Mouse (Mus musculus) limb, embryonic 12.5 days (tissue): Measurements from ENCODE around the gene Trmt13. TPM values are rescaled to one million over a fixed set of nuclear protein-coding genes. Genes with fewer than 3 reads are reported as not detected.
"Not testable (repeated sequence)": the region's sequence is repeated elsewhere in the genome, so short reads cannot be mapped to it uniquely, and the experiment has no call there.

ENCODE experiments used
- ATAC-seq: fragments of 200-750 bp; cut with Nextera tagmentation; 2 replicates; pipeline ENCODE4 v1.8.0; 2017; ENCODE audit warnings: low read depth, moderate TSS enrichment; ENCODE audit not compliant: insufficient number of reproducible peaks, insufficient read depth, low FRiP score, low TSS enrichment
- H3K27ac ChIP-seq: fragments of 300-500 bp; sonication (generic); 2 replicates; pipeline ENCODE4 v1.5.1; 2016; ENCODE audit warnings: mild to moderate bottlenecking, moderate library complexity
- H3K27me3 ChIP-seq: fragments of 300-500 bp; sonication (generic); 2 replicates; pipeline ENCODE4 v1.6.1; 2016; ENCODE audit warnings: mild to moderate bottlenecking, moderate library complexity
- H3K36me3 ChIP-seq: fragments of 300-500 bp; sonication (generic); 2 replicates; pipeline ENCODE4 v1.6.1; 2016; ENCODE audit warnings: mild to moderate bottlenecking, moderate library complexity
- H3K4me1 ChIP-seq: fragments of 300-500 bp; sonication (generic); replicated peaks from 2 replicates; pipeline ENCODE4 v1.6.1; 2016
- H3K4me2 ChIP-seq: fragments of 300-500 bp; sonication (generic); 2 replicates; pipeline ENCODE4 v1.6.1; 2016; ENCODE audit warnings: mild to moderate bottlenecking, moderate library complexity
- H3K4me3 ChIP-seq: fragments of 300-500 bp; sonication (generic); replicated peaks from 2 replicates; pipeline ENCODE4 v1.5.1; 2016; ENCODE audit warnings: mild to moderate bottlenecking
- H3K9ac ChIP-seq: fragments of 300-500 bp; sonication (generic); replicated peaks from 2 replicates; pipeline ENCODE4 v1.6.1; 2016; ENCODE audit warnings: mild to moderate bottlenecking, moderate library complexity
- H3K9me3 ChIP-seq: fragments of 300-500 bp; sonication (generic); 2 replicates; pipeline ENCODE4 v1.6.1; 2016; ENCODE audit warnings: mild to moderate bottlenecking, moderate library complexity
- WGBS: fragments of 180-500 bp; shearing (Covaris S2); methylation state at CpG from one replicate; pipeline ENCODE4 v1.1.7; 2016; 5-methylcytosine and 5-hydroxymethylcytosine counted together
- polyA plus RNA-seq: library from polyadenylated mRNA; unstranded; fragments of >200 nt; fragmentation: Nextera tagmentation; extraction: Ambion mirVana; gene quantifications from 2 replicates; pipeline ENCODE4 v1.2.1, GENCODE M21; 2016

The Trmt13 gene
- 34.1 and 38.8 TPM in 2 replicates for polyA plus RNA-seq

GRCm38 (mm10) chr3:116614295-116614892, at the start of gene Trmt13:
TSS of gene Trmt13 (minus strand) at chr3:116614587.
- 86% methylated on average over 10 of the region's 10 CpGs for WGBS

DNA sequence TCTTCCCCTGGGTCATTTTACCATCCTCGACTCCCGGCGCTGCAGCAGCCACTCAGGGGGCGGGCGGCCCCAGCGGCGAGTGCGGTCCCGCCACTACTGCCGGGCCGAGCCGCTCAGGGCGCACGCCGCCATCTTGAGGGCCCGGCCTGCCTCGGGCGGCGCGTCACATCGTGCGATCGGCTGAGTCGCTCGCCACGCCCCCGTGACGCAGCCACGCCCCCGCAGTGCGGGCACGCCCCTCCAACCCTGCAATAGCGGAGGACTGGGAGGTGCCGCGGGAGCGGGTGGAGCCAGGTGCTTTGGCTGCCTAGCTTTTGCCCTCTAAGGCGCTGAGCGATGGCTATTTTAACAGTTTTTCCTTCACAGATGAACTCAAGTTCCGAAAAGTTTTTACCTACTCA, 48.1 kb upstream of the Trmt13 start, which contains the start of gene Mfsd14a:
Gene Mfsd14a (minus strand): TSS at position 215 of the 401 bp plus-strand sequence.
- Histone ChIP-seq H3K27me3 (no peaks in the 10 kb centered on the region), H3K4me3 (peak within 1 kb of the TSS; percentile 99), H3K9me3 (no peaks in the 10 kb centered on the region), H3K4me2 (peak within 1 kb of the TSS; percentile 69), H3K4me1 (peaks cover 12% of the 10 kb centered on the region), H3K27ac (peak within 1 kb of the TSS; percentile 97), H3K36me3 (no peaks in the 10 kb centered on the region), H3K9ac (peak within 1 kb of the TSS; percentile 99)
- WGBS: 0% methylated on average over 39 of the region's 39 CpGs
- peak; percentile 99 for ATAC-seq

More at GRCm38 (mm10) chr3:116614295-116614892, at the start of gene Trmt13:
- Histone ChIP-seq H3K9ac (no peak within 1 kb of the TSS), H3K4me3 (no peak within 1 kb of the TSS), H3K27ac (no peak within 1 kb of the TSS), H3K4me2 (no peak within 1 kb of the TSS), H3K27me3 (no peaks in the 10 kb centered on the region), H3K36me3 (peaks cover 64% of the 10 kb centered on the region), H3K9me3 (no peaks in the 10 kb centered on the region), H3K4me1 (no peaks in the 10 kb centered on the region)
- no peak for ATAC-seq

GRCm38 (mm10) chr3:116661870-116662414, 47.6 kb upstream of the Trmt13 start:
- no peaks in the 10 kb centered on the region for H3K36me3 ChIP-seq
- peaks cover 12% of the 10 kb centered on the region for H3K4me1 ChIP-seq
- H3K4me3 ChIP-seq: peak overlapping the region; percentile 99
- under 1% methylated on average over 68 of the region's 68 CpGs for WGBS
- H3K27ac ChIP-seq: peak overlapping the region; percentile 97
- peak overlapping the region; percentile 69 for H3K4me2 ChIP-seq
- H3K27me3 ChIP-seq: no peaks in the 10 kb centered on the region
- peak; percentile 87 for ATAC-seq
- H3K9me3 ChIP-seq: no peaks in the 10 kb centered on the region
- peak overlapping the region; percentile 99 for H3K9ac ChIP-seq

DNA sequence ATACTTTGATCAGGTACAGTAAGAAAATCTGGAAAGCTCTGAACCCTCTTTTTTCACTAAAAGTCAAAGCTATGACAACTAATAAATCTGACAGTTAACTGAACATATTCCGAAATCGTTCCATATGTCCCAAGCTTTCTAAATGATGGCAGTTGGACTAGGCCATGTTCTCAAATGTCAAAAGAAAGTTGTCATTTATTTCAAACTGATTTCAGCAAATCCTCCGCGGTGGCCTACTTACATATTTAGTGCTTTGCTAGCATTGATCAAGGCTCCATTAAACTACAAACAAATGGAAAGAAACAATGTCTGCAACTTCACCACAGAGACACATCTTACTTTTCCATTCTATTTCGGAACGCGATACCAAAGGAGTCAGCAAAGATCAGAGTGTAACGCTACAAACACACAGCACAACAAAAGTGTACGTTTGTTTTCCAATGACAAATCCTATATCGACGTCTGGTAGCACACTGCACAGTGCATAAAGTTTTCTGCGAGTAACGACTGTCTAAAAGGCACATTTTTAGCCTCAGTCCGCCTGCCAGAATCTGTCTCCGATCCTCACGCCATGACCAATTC, 47.0 kb upstream of the Trmt13 start:
- H3K4me3 ChIP-seq: peak overlapping the region; percentile 99
- H3K9me3 ChIP-seq: no peaks in the 10 kb centered on the region
- H3K4me1 ChIP-seq: peaks cover 12% of the 10 kb centered on the region
- ATAC-seq: no peak
- H3K27me3 ChIP-seq: no peaks in the 10 kb centered on the region
- WGBS: 4% methylated on average over 16 of the region's 16 CpGs
- H3K4me2 ChIP-seq: peak overlapping the region; percentile 69
- peak overlapping the region; percentile 97 for H3K27ac ChIP-seq
- no peaks in the 10 kb centered on the region for H3K36me3 ChIP-seq
- peak overlapping the region; percentile 99 for H3K9ac ChIP-seq

- Histone ChIP-seq H3K4me3 (no peak overlapping the region), H3K27ac (no peak overlapping the region), H3K4me1 (peaks cover 12% of the 10 kb centered on the region), H3K9ac (no peak overlapping the region), H3K4me2 (no peak overlapping the region), H3K27me3 (no peaks in the 10 kb centered on the region), H3K36me3 (no peaks in the 10 kb centered on the region), H3K9me3 (no peaks in the 10 kb centered on the region)
- ATAC-seq: no peak
- WGBS: 89% methylated on average over 13 of the region's 13 CpGs
Measured at GRCm38 (mm10) chr3:116659856-116660430, 45.6 kb upstream of the Trmt13 start.

DNA sequence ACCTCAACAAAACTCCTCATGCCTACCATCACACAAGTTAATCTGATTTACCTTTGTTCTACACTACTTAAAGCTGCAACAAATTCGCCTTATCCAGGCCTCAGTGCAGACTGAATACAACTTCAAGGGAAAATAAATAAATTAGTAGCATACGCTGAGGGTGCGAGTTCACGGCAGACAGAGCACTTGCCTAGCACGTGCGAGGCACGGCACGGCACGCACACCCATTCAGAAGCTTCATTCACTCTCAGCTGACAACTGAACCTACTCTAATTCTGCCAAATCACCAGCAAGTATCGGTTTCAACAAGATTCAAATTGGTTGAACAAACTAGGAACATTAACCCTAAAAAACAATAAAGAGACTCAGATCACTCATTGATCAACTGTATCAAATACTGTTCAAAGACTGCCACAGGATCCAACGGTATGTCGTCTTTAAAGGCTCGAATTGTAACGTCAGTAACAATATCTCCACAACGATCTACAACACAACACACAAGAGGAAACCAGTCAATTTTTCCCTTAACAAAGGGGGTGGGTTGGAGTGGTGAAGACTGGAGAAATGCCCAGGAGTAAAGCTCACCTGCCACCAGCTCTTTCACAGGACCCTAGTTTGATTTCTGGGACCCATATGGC, 44.7 kb upstream of the Trmt13 start:
- Histone ChIP-seq H3K4me1 (peaks cover 12% of the 10 kb centered on the region), H3K27me3 (no peaks in the 10 kb centered on the region), H3K4me3 (no peak overlapping the region), H3K27ac (no peak overlapping the region), H3K36me3 (no peaks in the 10 kb centered on the region), H3K4me2 (no peak overlapping the region), H3K9ac (no peak overlapping the region), H3K9me3 (no peaks in the 10 kb centered on the region)
- no peak for ATAC-seq
- WGBS: 68% methylated on average over 15 of the region's 15 CpGs

DNA sequence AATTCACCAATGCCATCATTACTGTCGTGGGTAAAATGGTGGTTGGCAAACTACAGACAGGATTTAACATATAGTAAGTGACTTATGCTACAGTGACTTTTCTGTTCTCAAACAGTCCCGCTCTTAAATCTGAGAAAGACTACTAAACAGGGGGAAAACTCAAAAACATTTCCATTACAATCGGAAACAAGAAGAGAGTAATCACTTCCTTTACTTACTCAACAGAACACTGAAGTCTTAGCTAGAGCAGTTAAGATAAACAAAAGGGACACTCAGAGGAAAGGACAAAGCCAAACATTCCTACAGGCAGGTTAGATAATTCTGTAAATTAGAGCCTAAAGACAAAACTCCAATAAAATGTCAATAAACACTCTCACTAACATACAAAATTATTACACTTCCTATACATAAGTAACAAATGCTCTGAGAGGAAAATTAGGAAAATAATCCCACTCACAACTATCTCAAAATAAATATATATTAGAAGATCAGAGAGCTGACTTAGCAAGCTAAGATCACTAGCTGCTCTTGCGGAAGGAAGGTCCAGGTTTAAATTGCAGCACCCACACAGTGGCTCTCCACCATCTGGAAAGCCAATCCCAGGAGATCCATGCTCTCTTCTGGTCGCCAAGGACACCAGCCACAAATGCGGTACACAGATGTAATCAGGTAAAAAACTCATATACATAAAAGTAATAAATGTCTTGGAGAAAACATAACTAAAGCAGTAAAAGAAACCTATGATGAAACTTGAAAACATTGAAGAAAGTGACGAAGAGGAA, 42.0 kb upstream of the Trmt13 start:
- ATAC-seq: no peak
- H3K4me1 ChIP-seq: peaks cover 17% of the 10 kb centered on the region
- H3K27me3 ChIP-seq: no peaks in the 10 kb centered on the region
- 84% methylated on average over 7 of the region's 7 CpGs for WGBS
- H3K27ac ChIP-seq: no peak overlapping the region
- no peaks in the 10 kb centered on the region for H3K9me3 ChIP-seq
- H3K9ac ChIP-seq: no peak overlapping the region
- H3K4me3 ChIP-seq: no peak overlapping the region
- H3K36me3 ChIP-seq: no peaks in the 10 kb centered on the region
- H3K4me2 ChIP-seq: no peak overlapping the region

DNA sequence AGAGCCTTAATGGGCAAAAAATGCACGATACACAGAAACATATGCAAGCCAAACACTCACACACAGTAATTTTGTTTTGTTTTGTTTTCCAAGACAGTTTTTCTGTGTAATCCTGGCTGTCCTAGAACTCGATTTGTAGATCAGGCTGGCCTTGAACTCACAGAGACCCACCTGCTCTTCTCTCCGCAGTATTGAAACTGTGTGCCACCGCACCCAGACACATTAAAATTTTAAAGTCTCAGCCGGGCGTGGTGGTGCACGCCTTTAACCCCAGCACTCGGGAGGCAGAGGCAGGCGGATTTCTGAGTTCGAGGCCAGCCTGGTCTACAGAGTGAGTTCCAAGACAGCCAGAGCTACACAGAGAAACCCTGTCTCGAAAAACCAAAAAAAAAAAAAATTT, 39.7 kb upstream of the Trmt13 start:
- WGBS: 93% methylated on average over 11 of the region's 11 CpGs
- H3K9ac ChIP-seq, H3K4me1 ChIP-seq, H3K9me3 ChIP-seq, H3K27ac ChIP-seq, H3K27me3 ChIP-seq, H3K4me3 ChIP-seq, ATAC-seq, H3K4me2 ChIP-seq: not testable (repeated sequence)
- peaks cover 16% of the 10 kb centered on the region for H3K36me3 ChIP-seq

DNA sequence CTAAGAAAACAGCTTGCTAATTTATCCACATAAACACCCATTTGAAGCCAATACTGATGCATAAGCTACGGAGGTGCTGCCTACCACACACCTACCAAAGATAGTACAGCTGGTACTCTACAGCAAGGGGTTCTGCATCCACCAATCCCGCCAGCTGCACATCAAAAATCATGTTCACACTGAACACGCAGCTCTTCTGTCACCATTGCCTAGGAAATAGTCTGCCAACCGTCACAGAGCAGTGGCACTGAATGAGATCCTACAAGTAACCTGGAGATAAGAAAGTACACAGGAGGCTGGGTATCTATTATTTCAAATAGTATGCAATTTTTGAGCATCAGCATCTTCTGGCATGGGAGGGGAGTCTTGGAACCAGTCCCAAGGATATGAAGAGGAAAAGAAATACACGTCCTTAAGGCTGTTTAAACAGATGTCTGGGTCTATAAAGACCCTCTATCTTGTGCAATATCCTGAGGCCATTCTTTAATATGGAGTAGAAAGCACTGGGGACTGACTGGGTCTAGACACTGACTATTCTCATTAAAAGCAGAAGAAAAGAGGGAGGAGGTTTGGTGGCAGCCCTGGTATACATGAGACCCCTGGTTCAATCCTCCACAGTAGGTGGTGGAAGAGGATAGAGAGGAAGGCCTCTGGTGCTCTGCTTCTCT, 39.0 kb upstream of the Trmt13 start:
- Histone ChIP-seq H3K4me1 (peaks cover 5% of the 10 kb centered on the region; the same call in 1 of the 2 replicates), H3K27me3 (no peaks in the 10 kb centered on the region), H3K9ac (no peak overlapping the region), H3K4me2 (no peak overlapping the region), H3K36me3 (peaks cover 22% of the 10 kb centered on the region), H3K27ac (no peak overlapping the region), H3K9me3 (no peaks in the 10 kb centered on the region), H3K4me3 (no peak overlapping the region)
- 82% methylated on average over 5 of the region's 5 CpGs for WGBS
- no peak for ATAC-seq

DNA sequence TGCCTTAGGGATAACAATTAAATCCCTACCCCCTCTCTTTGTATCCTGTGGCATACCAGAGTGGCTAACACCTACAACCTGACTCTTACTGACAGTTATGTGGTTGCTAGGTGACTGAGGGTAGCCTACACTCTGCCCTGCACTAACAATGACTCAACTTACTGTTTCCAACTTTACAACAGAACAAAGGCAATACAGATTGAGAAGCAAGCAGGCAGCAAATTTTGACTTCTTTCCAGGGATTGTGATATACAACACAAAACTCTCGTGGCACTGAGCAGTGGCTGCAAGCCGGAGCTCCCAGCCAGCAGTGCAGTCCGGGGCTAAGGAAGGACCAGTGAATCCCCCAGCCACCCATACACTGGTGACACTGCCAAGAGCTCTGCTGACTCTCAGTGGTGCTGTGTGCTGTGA, 37.7 kb upstream of the Trmt13 start:
- no peaks in the 10 kb centered on the region for H3K9me3 ChIP-seq
- peaks cover 29% of the 10 kb centered on the region for H3K36me3 ChIP-seq
- no peak overlapping the region for H3K9ac ChIP-seq
- no peak overlapping the region for H3K4me2 ChIP-seq
- H3K4me3 ChIP-seq: no peak overlapping the region
- no peaks in the 10 kb centered on the region for H3K27me3 ChIP-seq
- no peak for ATAC-seq
- no peak overlapping the region for H3K27ac ChIP-seq
- WGBS: 83% methylated on average over 3 of the region's 3 CpGs
- H3K4me1 ChIP-seq: peaks cover 5% of the 10 kb centered on the region; the same call in 1 of the 2 replicates
